Mouse (Mus musculus): ENCODE measurements around the gene P4htm. TPM values are rescaled to one million over a fixed set of nuclear protein-coding genes. Genes with fewer than 3 reads are reported as not detected.
"Not testable (repeated sequence)": the region's sequence is repeated elsewhere in the genome, so short reads cannot be mapped to it uniquely, and the experiment has no call there.

Gene P4htm
- polyA plus RNA-seq, 1 experiment from 2014 or later = 40.2 TPM

GRCm38 (mm10) chr9:108617301-108617700 lies 19.8 kb upstream of the P4htm start:
- H3K4me1 ChIP-seq (ENCODE audit: control insufficient read depth, insufficient read depth, low read depth, low read length) = no peaks in the 10 kb centered on the region
- H3K36me3 ChIP-seq (ENCODE audit: control insufficient read depth, insufficient read depth, low read length) = peaks cover 25% of the 10 kb centered on the region
- H3K9me3 ChIP-seq (ENCODE audit: control insufficient read depth, low read length) = no peaks in the 10 kb centered on the region
- H3K27ac ChIP-seq (ENCODE audit: low read depth, low read length) = no peak overlapping the region
- H3K9ac ChIP-seq (ENCODE audit: low read depth, low read length) = no peak overlapping the region
- no peaks in the 10 kb centered on the region for H3K27me3 ChIP-seq (replicated peaks; ENCODE audit: control insufficient read depth, insufficient read depth, low read length)
- no peak for ATAC-seq
- no peak overlapping the region for H3K4me2 ChIP-seq (ENCODE audit: low read length)
- WGBS = 96% methylated on average over 1 of the region's 1 CpGs
- H3K4me3 ChIP-seq (ENCODE audit: low read length) = no peak overlapping the region

GRCm38 (mm10) chr9:108611488-108611887 lies 14.0 kb upstream of the P4htm start:
- H3K9ac ChIP-seq (ENCODE audit: low read depth, low read length) = no peak overlapping the region
- H3K4me3 ChIP-seq (ENCODE audit: low read length) = no peak overlapping the region
- no peaks in the 10 kb centered on the region for H3K9me3 ChIP-seq (ENCODE audit: control insufficient read depth, low read length)
- WGBS = 97% methylated on average over 10 of the region's 10 CpGs
- no peak for ATAC-seq
- no peaks in the 10 kb centered on the region for H3K27me3 ChIP-seq (replicated peaks; ENCODE audit: control insufficient read depth, insufficient read depth, low read length)
- H3K27ac ChIP-seq (ENCODE audit: low read depth, low read length) = no peak overlapping the region
- no peaks in the 10 kb centered on the region for H3K4me1 ChIP-seq (ENCODE audit: control insufficient read depth, insufficient read depth, low read depth, low read length)
- peaks cover 52% of the 10 kb centered on the region for H3K36me3 ChIP-seq (ENCODE audit: control insufficient read depth, insufficient read depth, low read length)
- no peak overlapping the region for H3K4me2 ChIP-seq (ENCODE audit: low read length)

GRCm38 (mm10) chr9:108608889-108609288 lies 11.4 kb upstream of the P4htm start:
- Histone ChIP-seq H3K4me2 (ENCODE audit: low read length) (no peak overlapping the region), H3K9ac (ENCODE audit: low read depth, low read length) (no peak overlapping the region), H3K27ac (ENCODE audit: low read depth, low read length) (no peak overlapping the region), H3K36me3 (ENCODE audit: control insufficient read depth, insufficient read depth, low read length) (peaks cover 70% of the 10 kb centered on the region), H3K4me3 (ENCODE audit: low read length) (no peak overlapping the region), H3K9me3 (ENCODE audit: control insufficient read depth, low read length) (no peaks in the 10 kb centered on the region), H3K27me3 (replicated peaks; ENCODE audit: control insufficient read depth, insufficient read depth, low read length) (no peaks in the 10 kb centered on the region), H3K4me1 (ENCODE audit: control insufficient read depth, insufficient read depth, low read depth, low read length) (no peaks in the 10 kb centered on the region)
- ATAC-seq = no peak
- 99% methylated on average over 4 of the region's 4 CpGs for WGBS

GRCm38 (mm10) chr9:108607929-108608328 lies 10.5 kb upstream of the P4htm start:
- H3K4me2 ChIP-seq (ENCODE audit: low read length); H3K27ac ChIP-seq (ENCODE audit: low read depth, low read length); H3K27me3 ChIP-seq (replicated peaks; ENCODE audit: control insufficient read depth, insufficient read depth, low read length); H3K9ac ChIP-seq (ENCODE audit: low read depth, low read length); H3K9me3 ChIP-seq (ENCODE audit: control insufficient read depth, low read length); H3K4me1 ChIP-seq (ENCODE audit: control insufficient read depth, insufficient read depth, low read depth, low read length); H3K4me3 ChIP-seq (ENCODE audit: low read length); ATAC-seq: not testable (repeated sequence)
- WGBS = 90% methylated on average over 5 of the region's 5 CpGs
- H3K36me3 ChIP-seq (ENCODE audit: control insufficient read depth, insufficient read depth, low read length) = peaks cover 66% of the 10 kb centered on the region

GRCm38 (mm10) chr9:108601986-108602385 lies 4.5 kb upstream of the P4htm start:
- peaks cover 3% of the 10 kb centered on the region; the same call in 1 of the 2 replicates for H3K4me1 ChIP-seq (ENCODE audit: control insufficient read depth, insufficient read depth, low read depth, low read length)
- no peak overlapping the region for H3K27ac ChIP-seq (ENCODE audit: low read depth, low read length)
- H3K9ac ChIP-seq (ENCODE audit: low read depth, low read length) = no peak overlapping the region
- H3K36me3 ChIP-seq (ENCODE audit: control insufficient read depth, insufficient read depth, low read length) = peaks cover 26% of the 10 kb centered on the region
- 92% methylated on average over 4 of the region's 4 CpGs for WGBS
- H3K27me3 ChIP-seq (replicated peaks; ENCODE audit: control insufficient read depth, insufficient read depth, low read length) = no peaks in the 10 kb centered on the region
- no peaks in the 10 kb centered on the region for H3K9me3 ChIP-seq (ENCODE audit: control insufficient read depth, low read length)
- no peak for ATAC-seq
- H3K4me3 ChIP-seq (ENCODE audit: low read length) = no peak overlapping the region
- no peak overlapping the region for H3K4me2 ChIP-seq (ENCODE audit: low read length)

- no peak overlapping the region for H3K27ac ChIP-seq (ENCODE audit: low read depth, low read length)
- H3K4me1 ChIP-seq (ENCODE audit: control insufficient read depth, insufficient read depth, low read depth, low read length) = peaks cover 8% of the 10 kb centered on the region
- peaks cover 12% of the 10 kb centered on the region for H3K36me3 ChIP-seq (ENCODE audit: control insufficient read depth, insufficient read depth, low read length)
- H3K27me3 ChIP-seq (replicated peaks; ENCODE audit: control insufficient read depth, insufficient read depth, low read length) = no peaks in the 10 kb centered on the region
- no peak overlapping the region for H3K9ac ChIP-seq (ENCODE audit: low read depth, low read length)
- WGBS = 63% methylated on average over 2 of the region's 2 CpGs
- no peaks in the 10 kb centered on the region for H3K9me3 ChIP-seq (ENCODE audit: control insufficient read depth, low read length)
- no peak overlapping the region for H3K4me3 ChIP-seq (ENCODE audit: low read length)
- no peak overlapping the region for H3K4me2 ChIP-seq (ENCODE audit: low read length)
- no peak for ATAC-seq
These were observed 2.5 kb upstream of the P4htm start for GRCm38 (mm10) chr9:108600011-108600410.

- Histone ChIP-seq H3K4me2 (ENCODE audit: low read length) (no peak overlapping the region), H3K27ac (ENCODE audit: low read depth, low read length) (no peak overlapping the region), H3K4me1 (ENCODE audit: control insufficient read depth, insufficient read depth, low read depth, low read length) (peaks cover 8% of the 10 kb centered on the region), H3K4me3 (ENCODE audit: low read length) (no peak overlapping the region), H3K9me3 (ENCODE audit: control insufficient read depth, low read length) (no peaks in the 10 kb centered on the region), H3K9ac (ENCODE audit: low read depth, low read length) (no peak overlapping the region), H3K27me3 (replicated peaks; ENCODE audit: control insufficient read depth, insufficient read depth, low read length) (no peaks in the 10 kb centered on the region), H3K36me3 (ENCODE audit: control insufficient read depth, insufficient read depth, low read length) (peaks cover 6% of the 10 kb centered on the region)
- WGBS = 78% methylated on average over 4 of the region's 4 CpGs
- ATAC-seq = no peak
These were observed 1.6 kb upstream of the P4htm start for GRCm38 (mm10) chr9:108599021-108599566.

- Histone ChIP-seq H3K4me3 (ENCODE audit: low read length) (no peak overlapping the region), H3K27me3 (replicated peaks; ENCODE audit: control insufficient read depth, insufficient read depth, low read length) (no peaks in the 10 kb centered on the region), H3K27ac (ENCODE audit: low read depth, low read length) (no peak overlapping the region), H3K4me2 (ENCODE audit: low read length) (no peak overlapping the region), H3K9me3 (ENCODE audit: control insufficient read depth, low read length) (no peaks in the 10 kb centered on the region), H3K9ac (ENCODE audit: low read depth, low read length) (no peak overlapping the region), H3K4me1 (ENCODE audit: control insufficient read depth, insufficient read depth, low read depth, low read length) (peaks cover 8% of the 10 kb centered on the region), H3K36me3 (ENCODE audit: control insufficient read depth, insufficient read depth, low read length) (no peaks in the 10 kb centered on the region)
- ATAC-seq = no peak
- WGBS = 84% methylated on average over 3 of the region's 3 CpGs
These were observed 3.1 kb downstream of the P4htm start for GRCm38 (mm10) chr9:108594354-108594753.

- H3K27me3 ChIP-seq (replicated peaks; ENCODE audit: control insufficient read depth, insufficient read depth, low read length) = no peaks in the 10 kb centered on the region
- no peaks in the 10 kb centered on the region for H3K9me3 ChIP-seq (ENCODE audit: control insufficient read depth, low read length)
- no peak overlapping the region for H3K27ac ChIP-seq (ENCODE audit: low read depth, low read length)
- no peak overlapping the region for H3K9ac ChIP-seq (ENCODE audit: low read depth, low read length)
- peaks cover 28% of the 10 kb centered on the region for H3K4me1 ChIP-seq (ENCODE audit: control insufficient read depth, insufficient read depth, low read depth, low read length)
- no peak overlapping the region for H3K4me2 ChIP-seq (ENCODE audit: low read length)
- H3K4me3 ChIP-seq (ENCODE audit: low read length) = no peak overlapping the region
- 61% methylated on average over 4 of the region's 4 CpGs for WGBS
- no peak for ATAC-seq
- no peaks in the 10 kb centered on the region for H3K36me3 ChIP-seq (ENCODE audit: control insufficient read depth, insufficient read depth, low read length)
These were observed 6.0 kb downstream of the P4htm start for GRCm38 (mm10) chr9:108591462-108591861.

GRCm38 (mm10) chr9:108589229-108589628 lies 8.2 kb downstream of the P4htm start:
- no peak for ATAC-seq
- no peaks in the 10 kb centered on the region for H3K36me3 ChIP-seq (ENCODE audit: control insufficient read depth, insufficient read depth, low read length)
- WGBS = 59% methylated on average over 5 of the region's 5 CpGs
- H3K4me3 ChIP-seq (ENCODE audit: low read length) = no peak overlapping the region
- H3K9me3 ChIP-seq (ENCODE audit: control insufficient read depth, low read length) = no peaks in the 10 kb centered on the region
- no peak overlapping the region for H3K4me2 ChIP-seq (ENCODE audit: low read length)
- peak overlapping the region; percentile 81 for H3K27ac ChIP-seq (ENCODE audit: low read depth, low read length)
- no peak overlapping the region; the same call in 1 of the 2 replicates for H3K9ac ChIP-seq (ENCODE audit: low read depth, low read length)
- H3K27me3 ChIP-seq (replicated peaks; ENCODE audit: control insufficient read depth, insufficient read depth, low read length) = no peaks in the 10 kb centered on the region
- H3K4me1 ChIP-seq (ENCODE audit: control insufficient read depth, insufficient read depth, low read depth, low read length) = peaks cover 28% of the 10 kb centered on the region
